Mouse (Mus musculus) adrenal gland, adult (tissue): Measurements from ENCODE around the gene Agbl2.
A peak's percentile ranks its signal among the peaks of the same experiment; 100 is the strongest.

Source experiments
- DNase-seq, 2 experiments: peaks; one replicate each; pipeline ENCODE4 v3.0.0; 2022 to 2023; ENCODE audit warnings: low spot score in 1 of 2; ENCODE audit not compliant: inconsistent age in 2 of 2

The Agbl2 gene

DNA sequence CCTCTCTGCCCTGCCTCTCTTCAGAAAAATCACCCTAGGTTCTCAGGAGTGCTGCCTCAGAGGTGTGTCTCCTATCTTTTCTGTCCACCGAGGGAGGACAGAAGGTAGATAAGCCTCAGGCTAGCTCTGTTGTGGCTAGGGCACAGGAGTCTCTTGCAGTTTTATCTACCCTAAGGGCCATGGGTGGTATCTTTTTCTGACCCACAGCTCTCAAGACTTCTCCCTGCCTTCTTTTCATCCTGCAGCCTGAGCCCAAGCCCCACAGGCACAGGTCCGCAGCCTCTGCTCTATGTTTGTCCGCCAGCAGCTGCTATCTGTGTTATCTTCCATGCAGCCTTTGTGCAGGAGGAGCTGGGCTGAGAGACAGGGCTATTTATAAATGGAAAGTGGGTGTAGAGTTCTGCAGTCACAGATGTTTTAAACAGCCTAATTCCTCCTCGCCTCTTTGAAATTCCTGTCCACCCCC lies 87.6 kb downstream of the Agbl2 start:
- no peak for DNase-seq

DNA sequence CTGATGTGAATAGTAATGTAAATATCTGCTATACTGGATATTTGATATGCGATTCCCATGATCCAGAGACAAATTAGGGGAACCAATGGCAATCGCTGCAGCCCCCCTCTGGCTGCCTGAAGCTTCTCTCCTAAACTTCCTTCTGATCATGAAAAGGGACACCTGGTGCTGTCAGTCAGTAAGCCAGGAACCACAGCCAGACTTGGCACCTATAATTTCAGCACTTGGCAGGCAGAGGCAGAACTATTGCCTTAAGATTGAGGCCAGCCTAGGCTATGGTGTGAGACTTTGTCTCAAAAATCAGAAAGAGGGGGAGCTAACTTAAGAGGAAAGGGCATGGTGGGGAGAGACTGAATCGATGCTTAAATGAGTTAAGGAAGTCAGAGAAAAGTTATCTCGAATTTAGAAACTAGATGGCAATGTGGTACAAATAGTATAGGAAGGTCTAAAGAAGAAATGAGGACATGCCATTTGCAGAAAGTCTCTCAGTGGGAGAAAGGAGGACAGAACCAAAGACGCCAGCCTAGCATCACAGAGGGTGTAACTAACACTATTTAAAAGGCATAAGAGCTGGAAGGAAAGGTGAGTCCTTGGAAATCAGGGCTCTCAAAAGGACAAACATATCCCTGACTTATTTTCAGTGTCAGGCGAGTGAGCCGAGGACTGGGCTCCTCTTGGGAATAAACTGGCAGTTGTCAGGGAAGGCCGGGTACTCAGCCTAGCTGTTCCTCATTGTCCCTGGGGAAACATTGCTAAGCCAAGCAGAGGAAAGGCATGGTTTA lies 88.8 kb downstream of the Agbl2 start:
- DNase-seq, result peak in 1 of 2 experiments; percentile 41

GRCm38 (mm10) chr2:90874025-90874424 lies 91.5 kb downstream of the Agbl2 start:
- no peak for DNase-seq

GRCm38 (mm10) chr2:90875239-90875638 lies 92.7 kb downstream of the Agbl2 start:
- DNase-seq, result no peak

GRCm38 (mm10) chr2:90877584-90878259 lies 95.2 kb downstream of the Agbl2 start:
- DNase-seq, result no peak

- DNase-seq, result no peak
These were observed 96.9 kb downstream of the Agbl2 start for GRCm38 (mm10) chr2:90879419-90879818.

DNA sequence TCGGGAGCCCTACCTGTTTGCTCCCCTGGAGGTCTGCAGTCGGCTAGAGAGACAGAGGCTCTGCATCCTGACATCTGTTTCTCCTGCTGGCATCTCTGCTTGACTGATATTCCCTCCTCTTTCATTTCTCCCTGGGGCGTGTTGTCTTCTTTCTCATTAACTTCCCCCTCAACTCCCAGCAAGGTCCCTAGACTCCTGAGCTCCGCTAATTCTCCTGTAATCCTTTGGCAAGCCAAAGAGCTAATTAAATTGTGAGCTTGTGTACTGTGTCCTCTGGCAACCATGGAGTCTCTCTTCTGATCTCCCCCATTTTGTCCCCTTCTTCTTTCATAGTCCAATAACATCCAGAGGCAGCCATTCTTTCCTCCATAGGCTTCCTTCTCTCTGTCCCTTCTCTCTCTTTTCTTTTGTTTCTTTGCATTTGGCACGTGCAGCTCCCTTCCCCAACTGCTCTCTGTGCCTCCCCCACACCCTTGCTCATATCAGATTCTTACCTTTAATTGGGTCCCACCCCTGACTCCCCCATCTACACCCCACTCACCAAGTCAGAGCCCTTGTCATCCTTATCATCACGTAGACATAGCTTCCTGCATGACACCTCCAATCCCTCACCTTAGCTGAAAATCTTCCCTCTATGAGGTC lies 97.7 kb downstream of the Agbl2 start:
- DNase-seq, result no peak

- DNase-seq, result no peak
These were observed 99.3 kb downstream of the Agbl2 start for GRCm38 (mm10) chr2:90881824-90882223.
